Mouse (Mus musculus) central nervous system, embryonic 14 days (tissue): ENCODE results near the gene Klk1. TPM values are rescaled to one million over a fixed set of nuclear protein-coding genes. Genes with fewer than 3 reads are reported as not detected.

Source experiments
- polyA plus RNA-seq: library from polyadenylated mRNA; depleted of rRNA; stranded (reverse); fragments of >200 nt; gene quantifications from 2 replicates; pipeline ENCODE4 v1.2.3, GENCODE M21; 2012; rRNA removed

Gene Klk1
- polyA plus RNA-seq: not detected in 2 replicates

DNA sequence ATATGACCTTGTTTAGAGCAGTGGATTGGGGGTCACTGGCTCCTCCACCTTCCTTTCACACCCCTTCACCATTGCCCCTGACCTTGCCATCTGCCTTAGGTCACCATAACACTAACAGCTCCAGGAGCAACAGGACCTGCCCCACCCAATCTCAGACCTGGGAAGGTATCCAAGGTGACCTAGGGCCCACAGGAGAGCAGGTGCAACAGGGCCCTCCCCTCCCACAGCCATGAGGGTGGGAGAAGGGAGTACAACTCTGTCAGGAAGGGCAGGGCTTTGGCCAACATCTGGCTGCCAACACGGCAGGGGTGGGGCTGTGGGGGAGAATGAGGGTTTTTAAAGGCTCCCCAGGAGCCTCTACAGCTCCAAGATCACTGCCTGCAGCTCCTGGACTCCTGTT, at the start of gene Klk1:
Gene Klk1 (plus strand): TSS at position 285 of the 400 bp plus-strand sequence.

DNA sequence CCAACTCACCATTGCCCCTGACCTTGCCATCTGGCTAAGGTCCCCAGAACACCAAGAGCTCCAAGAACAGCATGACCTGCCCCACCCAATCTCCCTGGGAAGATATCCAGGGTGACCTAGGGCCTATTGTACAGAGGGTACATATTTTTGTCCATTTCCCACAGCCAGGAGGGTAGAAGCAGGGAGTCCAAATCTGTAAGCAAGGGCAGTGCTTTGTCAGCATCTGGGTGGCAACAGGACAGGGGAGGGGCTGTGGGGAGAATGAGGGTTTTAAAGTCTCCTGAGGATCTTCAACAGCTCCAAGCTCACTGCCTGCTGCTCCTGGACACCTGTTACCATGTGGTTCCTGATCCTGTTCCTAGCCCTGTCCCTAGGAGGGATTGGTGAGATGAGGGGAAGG, 37.2 kb upstream of the Klk1 start, which contains the start of gene Klk1b24:
Gene Klk1b24 (plus strand): TSS at position 301 of the 400 bp plus-strand sequence.

DNA sequence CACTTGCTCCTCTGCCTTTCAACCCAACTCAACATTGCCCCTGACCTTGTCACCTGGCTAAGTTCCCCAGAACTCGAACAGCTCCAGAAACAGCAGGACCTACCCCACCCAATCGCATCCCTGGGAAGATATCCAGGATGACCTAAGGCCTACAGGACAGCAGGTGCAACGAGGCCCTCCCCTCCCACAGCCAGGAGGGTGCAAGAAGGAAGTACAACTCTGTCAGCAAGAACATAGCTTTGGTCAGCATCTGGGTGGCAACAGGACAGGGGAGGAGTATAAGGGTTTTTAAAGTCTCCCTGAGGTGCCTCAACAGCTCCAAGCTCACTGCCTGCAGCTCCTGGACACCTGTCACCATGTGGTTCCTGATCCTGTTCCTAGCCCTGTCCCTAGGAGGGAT, 27.3 kb upstream of the Klk1 start, which contains the start of gene Klk1b3:
Gene Klk1b3 (plus strand): TSS at position 301 of the 400 bp plus-strand sequence.

DNA sequence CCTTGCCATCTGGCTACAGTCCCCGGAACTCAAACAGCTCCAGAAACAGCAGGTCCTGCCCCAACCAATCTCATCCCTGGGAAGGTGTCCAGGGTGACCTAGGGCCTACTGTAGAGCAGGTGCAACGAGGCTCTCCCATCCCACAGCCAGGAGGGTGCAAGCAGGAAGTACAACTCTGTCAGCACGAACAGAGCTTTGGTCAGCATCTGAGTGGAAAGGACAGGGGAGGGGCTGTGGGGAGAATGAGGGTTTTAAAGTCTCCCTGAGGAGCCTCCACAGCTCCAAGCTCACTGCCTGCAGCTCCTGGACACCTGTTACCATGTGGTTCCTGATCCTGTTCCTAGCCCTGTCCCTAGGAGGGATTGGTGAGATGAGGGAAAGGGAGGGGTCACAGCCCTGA, 18.0 kb upstream of the Klk1 start, which contains the start of gene Klk1b4:
Gene Klk1b4 (plus strand): TSS at position 301 of the 400 bp plus-strand sequence.

DNA sequence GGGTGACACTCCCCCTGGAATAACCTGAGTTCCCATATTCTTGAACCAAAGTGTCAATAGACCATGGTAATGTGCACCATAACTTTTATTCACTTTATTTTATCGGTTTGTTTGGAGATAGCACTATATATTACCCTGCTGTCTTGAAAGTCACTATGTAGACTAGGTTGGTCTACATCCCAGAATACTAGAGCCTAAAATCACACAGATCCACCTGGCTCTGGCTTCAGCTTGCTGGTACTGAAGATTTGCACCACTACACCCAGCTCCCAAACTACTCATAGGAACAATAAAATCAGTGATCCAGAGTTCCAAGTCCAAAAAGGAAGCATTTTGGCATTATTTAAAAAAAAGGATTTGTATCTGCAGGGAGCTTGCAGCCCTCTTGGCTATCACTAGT, 9.5 kb upstream of the Klk1 start, which contains the start of gene Klk1b5:
Gene Klk1b5 (plus strand): TSS at position 301 of the 400 bp plus-strand sequence.

DNA sequence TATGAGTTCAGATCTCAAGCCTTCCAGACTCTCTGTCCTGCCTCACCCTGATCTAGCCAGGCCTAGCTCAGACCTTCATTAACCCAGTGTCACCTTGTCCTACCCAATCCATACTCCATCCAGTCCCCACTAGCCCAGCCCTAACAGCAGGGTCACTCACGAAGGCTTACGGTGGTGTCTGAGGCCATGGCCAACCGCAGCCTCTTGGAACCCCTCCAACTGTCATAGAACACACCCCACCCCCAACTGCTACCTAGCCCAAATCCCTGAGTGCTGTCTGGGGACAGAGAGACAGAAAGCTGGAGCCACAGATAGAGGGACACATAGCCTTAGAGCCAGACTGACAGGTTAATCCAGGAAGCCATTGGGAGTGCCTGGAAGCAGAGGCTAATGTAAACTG, 10.7 kb downstream of the Klk1 start, which contains the start of gene Gm36864:
Gene Gm36864 (plus strand): TSS at position 269 of the 400 bp plus-strand sequence.

DNA sequence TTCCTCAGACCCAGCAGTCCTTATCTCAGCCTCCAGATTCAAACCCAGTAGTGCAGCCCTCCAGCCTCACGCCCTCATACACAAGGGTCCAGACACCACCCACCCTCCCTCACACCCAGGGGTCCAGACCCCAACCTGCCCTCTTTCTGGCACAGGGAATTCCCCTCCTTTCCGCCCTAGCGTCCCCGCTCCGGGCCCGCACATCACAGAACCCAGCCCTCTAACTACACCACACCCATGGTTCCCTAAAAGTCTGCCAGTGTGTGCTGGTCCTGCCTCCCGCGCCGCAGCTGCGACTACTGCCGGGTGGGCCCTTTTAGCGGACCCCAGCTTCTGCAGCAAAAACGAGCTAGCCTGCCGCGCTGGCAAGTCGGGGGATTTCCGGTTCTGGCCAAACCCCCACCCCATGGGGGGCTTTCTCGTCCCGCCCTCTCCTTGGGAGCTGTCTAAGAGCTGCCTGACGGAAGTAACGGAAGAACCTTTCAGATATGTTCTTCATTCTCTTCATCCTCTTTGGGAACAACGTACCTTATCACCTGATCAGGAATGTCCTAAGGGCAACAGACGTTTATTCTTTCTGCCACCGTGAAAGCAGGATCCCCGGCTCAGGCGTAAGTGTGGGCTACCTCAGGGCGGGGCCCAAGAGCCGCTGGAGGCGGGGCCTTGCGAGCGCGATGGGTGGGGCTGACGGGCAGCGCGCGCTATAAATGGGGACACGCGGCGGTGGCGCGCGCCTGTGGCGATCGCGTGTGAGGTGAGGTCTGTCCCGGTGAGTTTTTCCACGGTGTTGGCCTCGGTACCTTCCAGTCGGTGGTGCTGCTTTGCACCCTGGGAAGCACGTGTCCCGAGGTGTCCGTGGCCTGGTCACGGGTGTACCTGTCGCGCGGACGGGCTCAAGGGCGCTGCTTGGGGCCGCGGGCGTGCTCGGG, 21.2 kb downstream of the Klk1 start, which contains the start of the genes 1700028J19Rik and 2410002F23Rik:
Gene 1700028J19Rik (minus strand): TSS at position 641 of the 929 bp plus-strand sequence.
Gene 2410002F23Rik (plus strand): TSS at position 668 of the 929 bp plus-strand sequence.

DNA sequence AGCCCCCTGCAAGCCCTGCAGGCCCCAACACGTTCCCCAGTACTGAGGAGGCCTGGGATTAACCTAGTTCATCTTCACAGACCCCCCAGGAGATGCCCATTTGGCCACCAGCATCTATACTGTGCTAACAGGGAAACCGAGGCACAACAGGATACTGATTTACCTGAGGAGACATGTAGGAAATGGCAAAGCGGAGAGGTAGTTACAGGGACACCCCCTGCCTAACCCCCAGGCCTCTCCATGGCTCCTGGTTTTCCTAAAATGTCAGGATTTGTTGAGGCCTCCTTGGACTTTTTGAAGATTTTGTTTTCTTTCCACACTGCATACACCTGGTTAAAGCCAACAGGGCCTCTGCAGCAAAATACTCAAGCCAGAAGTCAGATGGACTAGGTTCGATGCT, 32.1 kb downstream of the Klk1 start, which contains the start of gene Acp4:
Gene Acp4 (minus strand): TSS at position 101 of the 400 bp plus-strand sequence.

DNA sequence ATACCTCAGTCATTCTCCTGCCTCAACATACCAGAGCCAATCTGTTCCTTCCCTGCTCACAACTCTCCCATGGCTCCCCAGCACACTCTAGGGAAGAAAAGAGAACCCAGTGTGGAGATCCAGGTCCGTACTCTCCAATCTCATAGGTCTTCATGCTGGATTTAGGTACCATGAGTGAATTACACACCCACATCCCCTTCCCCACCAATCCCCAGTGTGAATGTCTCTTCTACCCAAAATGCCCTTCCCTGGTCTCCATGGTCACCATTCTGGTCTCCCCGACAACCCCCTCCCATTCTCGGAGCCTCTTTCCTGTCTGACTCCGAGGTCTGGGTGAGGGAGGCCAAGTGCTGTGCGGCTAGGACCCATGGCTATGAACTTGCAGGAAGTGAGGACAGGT, 36.0 kb downstream of the Klk1 start, which contains the start of gene Gm15517:
Gene Gm15517 (plus strand): TSS at position 301 of the 400 bp plus-strand sequence.

Other genes starting within 250 kb of the Klk1 start
- gene Klk1b9, start 249.3 kb upstream of the Klk1 start, polyA plus RNA-seq: not detected in 2 replicates
- not detected in 2 replicates for gene Klk1b11, start 229.5 kb upstream of the Klk1 start, polyA plus RNA-seq
- 0.06 TPM in 1 of 2 replicates, not detected in the other for gene Klk1b26, start 213.2 kb upstream of the Klk1 start, polyA plus RNA-seq
- gene Klk1b27, start 173.1 kb upstream of the Klk1 start, polyA plus RNA-seq: not detected in 2 replicates
- gene Klk1b21, start 123.0 kb upstream of the Klk1 start, polyA plus RNA-seq: not detected in 2 replicates
- gene Klk1b22, start 112.7 kb upstream of the Klk1 start, polyA plus RNA-seq: not detected in 2 replicates
- gene Klk1b16, start 88.6 kb upstream of the Klk1 start, polyA plus RNA-seq: not detected in 2 replicates
- 0.09 TPM in 1 of 2 replicates, not detected in the other for gene Klk1b24, start 37.1 kb upstream of the Klk1 start, polyA plus RNA-seq
- not detected in 2 replicates for gene Klk1b3, start 27.2 kb upstream of the Klk1 start, polyA plus RNA-seq
- not detected in 2 replicates for gene Klk1b4, start 17.9 kb upstream of the Klk1 start, polyA plus RNA-seq
- gene Klk1b5, start 9.4 kb upstream of the Klk1 start, polyA plus RNA-seq: not detected in 2 replicates
- gene Gm36864, start 10.8 kb downstream of the Klk1 start, polyA plus RNA-seq: not detected in 2 replicates
- gene 1700028J19Rik, start 21.3 kb downstream of the Klk1 start, polyA plus RNA-seq: 1.4 and 1.6 TPM in 2 replicates
- gene 2410002F23Rik, start 21.4 kb downstream of the Klk1 start, polyA plus RNA-seq: 290 and 299 TPM in 2 replicates
- 0.05 TPM in 1 of 2 replicates, not detected in the other for gene Acp4, start 32.0 kb downstream of the Klk1 start, polyA plus RNA-seq
- gene Gm15517, start 36.1 kb downstream of the Klk1 start, polyA plus RNA-seq: 0.51 TPM in 1 of 2 replicates, not detected in the other
- 4.6 and 6.3 TPM in 2 replicates for gene Clec11a, start 81.5 kb downstream of the Klk1 start, polyA plus RNA-seq
- gene Shank1, start 84.9 kb downstream of the Klk1 start, polyA plus RNA-seq: 23.6 and 34.2 TPM in 2 replicates
- gene Syt3, start 158.7 kb downstream of the Klk1 start, polyA plus RNA-seq: 26.1 and 27.0 TPM in 2 replicates
- gene 1700008O03Rik, start 160.5 kb downstream of the Klk1 start, polyA plus RNA-seq: 3.3 and 4.9 TPM in 2 replicates
- gene Lrrc4b, start 203.7 kb downstream of the Klk1 start, polyA plus RNA-seq: 193 and 226 TPM in 2 replicates
- 26.7 and 26.9 TPM in 2 replicates for gene Aspdh, start 240.0 kb downstream of the Klk1 start, polyA plus RNA-seq
- 90.7 and 102 TPM in 2 replicates for gene Josd2, start 242.6 kb downstream of the Klk1 start, polyA plus RNA-seq